Mouse (Mus musculus) neural tube, embryonic 15.5 days (tissue): Measurements from ENCODE around the gene Adh5. TPM values are rescaled to one million over a fixed set of nuclear protein-coding genes. Genes with fewer than 3 reads are reported as not detected.

Experiments
- ATAC-seq: fragments of 200-750 bp; cut with Nextera tagmentation; 2 replicates; pipeline ENCODE4 v1.8.0; 2017; ENCODE audit warnings: mild to moderate bottlenecking, moderate TSS enrichment, moderate library complexity; ENCODE audit not compliant: low FRiP score
- H3K27ac ChIP-seq: fragments of 300-500 bp; sonication (generic); replicated peaks from 2 replicates; pipeline ENCODE4 v1.5.1; 2015; ENCODE audit warnings: mild to moderate bottlenecking, inconsistent platforms
- H3K27me3 ChIP-seq: fragments of 300-500 bp; sonication (generic); replicated peaks from 2 replicates; pipeline ENCODE4 v1.6.1; 2015; ENCODE audit warnings: inconsistent platforms
- H3K36me3 ChIP-seq: fragments of 300-500 bp; sonication (generic); 2 replicates; pipeline ENCODE4 v1.6.1; 2015; ENCODE audit warnings: inconsistent platforms
- H3K4me1 ChIP-seq: fragments of 300-500 bp; sonication (generic); 2 replicates; pipeline ENCODE4 v1.6.1; 2015; ENCODE audit warnings: inconsistent platforms
- H3K4me2 ChIP-seq: fragments of 300-500 bp; sonication (generic); 2 replicates; pipeline ENCODE4 v1.6.1; 2015; ENCODE audit warnings: inconsistent platforms, mild to moderate bottlenecking, moderate library complexity
- H3K4me3 ChIP-seq: fragments of 300-500 bp; sonication (generic); replicated peaks from 2 replicates; pipeline ENCODE4 v1.5.1; 2015; ENCODE audit warnings: mild to moderate bottlenecking, inconsistent platforms
- H3K9ac ChIP-seq: fragments of 300-500 bp; sonication (generic); replicated peaks from 2 replicates; pipeline ENCODE4 v1.6.1; 2015; ENCODE audit warnings: mild to moderate bottlenecking, inconsistent platforms
- H3K9me3 ChIP-seq: fragments of 300-500 bp; sonication (generic); replicated peaks from 2 replicates; pipeline ENCODE4 v1.6.1; 2016; ENCODE audit warnings: inconsistent platforms
- WGBS: fragments of 180-500 bp; shearing (Covaris S2); methylation state at CpG from one replicate; pipeline ENCODE4 v1.1.7; 2015; ENCODE audit warnings: mixed read lengths; 5-methylcytosine and 5-hydroxymethylcytosine counted together
- polyA plus RNA-seq: library from polyadenylated mRNA; unstranded; fragments of >200 nt; fragmentation: Nextera tagmentation; extraction: Ambion mirVana; gene quantifications from 2 replicates; pipeline ENCODE4 v1.2.1, GENCODE M21; 2015

Adh5 gene
- polyA plus RNA-seq, 1 experiment from 2014 or later = 179 TPM

DNA sequence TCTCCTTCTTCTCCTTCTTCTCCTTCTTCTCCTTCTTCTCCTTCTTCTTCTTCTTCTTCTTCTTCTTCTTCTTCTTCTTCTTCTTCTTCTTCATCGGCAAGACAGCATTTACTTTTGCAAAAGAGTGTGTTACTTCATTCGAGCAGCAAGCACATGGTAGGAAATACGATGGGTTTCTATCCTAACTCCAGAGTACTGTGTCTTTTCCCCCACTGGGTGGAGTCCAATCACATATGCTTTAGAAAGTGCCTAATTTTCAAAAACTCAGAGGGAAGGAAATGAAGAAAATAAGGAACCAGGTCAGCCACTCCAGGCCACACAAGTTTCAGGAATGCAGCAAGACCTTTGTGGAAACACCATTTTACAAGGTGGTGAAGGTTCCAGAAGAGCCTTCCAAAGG, 50.8 kb downstream of the Adh5 start:
- Histone ChIP-seq H3K4me3 (no peak overlapping the region), H3K27me3 (no peaks in the 10 kb centered on the region), H3K9me3 (no peaks in the 10 kb centered on the region), H3K9ac (no peak overlapping the region), H3K4me2 (no peak overlapping the region), H3K27ac (no peak overlapping the region), H3K36me3 (no peaks in the 10 kb centered on the region), H3K4me1 (peaks cover 3% of the 10 kb centered on the region; the same call in 1 of the 2 replicates)
- WGBS = 92% methylated on average over 3 of the region's 3 CpGs
- no peak for ATAC-seq

DNA sequence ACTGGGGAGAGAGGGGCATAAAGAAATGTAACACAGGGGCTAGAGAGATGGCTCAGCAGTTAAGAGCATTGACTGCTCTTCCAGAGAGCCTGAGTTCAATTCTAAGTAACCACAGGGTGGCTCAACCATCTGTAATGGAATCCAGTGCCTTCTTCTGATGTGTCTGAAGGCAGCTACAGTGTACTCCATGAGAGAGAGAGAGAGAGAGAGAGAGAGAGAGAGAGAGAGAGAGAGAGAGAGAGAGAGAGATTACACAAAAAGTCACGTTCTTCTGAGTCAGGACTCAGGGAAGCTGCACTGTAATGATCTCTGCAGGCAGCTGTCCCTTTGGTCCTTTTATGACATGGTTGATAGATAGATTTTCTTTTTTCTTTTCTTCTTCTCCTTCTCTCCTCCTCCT, 51.7 kb downstream of the Adh5 start:
- Histone ChIP-seq H3K27me3 (no peaks in the 10 kb centered on the region), H3K9ac (no peak overlapping the region), H3K4me2 (no peak overlapping the region), H3K9me3 (no peaks in the 10 kb centered on the region), H3K4me1 (peaks cover 3% of the 10 kb centered on the region; the same call in 1 of the 2 replicates), H3K27ac (no peak overlapping the region), H3K4me3 (no peak overlapping the region), H3K36me3 (no peaks in the 10 kb centered on the region)
- ATAC-seq = no peak
- WGBS = 33% methylated on average over 1 of the region's 1 CpGs

DNA sequence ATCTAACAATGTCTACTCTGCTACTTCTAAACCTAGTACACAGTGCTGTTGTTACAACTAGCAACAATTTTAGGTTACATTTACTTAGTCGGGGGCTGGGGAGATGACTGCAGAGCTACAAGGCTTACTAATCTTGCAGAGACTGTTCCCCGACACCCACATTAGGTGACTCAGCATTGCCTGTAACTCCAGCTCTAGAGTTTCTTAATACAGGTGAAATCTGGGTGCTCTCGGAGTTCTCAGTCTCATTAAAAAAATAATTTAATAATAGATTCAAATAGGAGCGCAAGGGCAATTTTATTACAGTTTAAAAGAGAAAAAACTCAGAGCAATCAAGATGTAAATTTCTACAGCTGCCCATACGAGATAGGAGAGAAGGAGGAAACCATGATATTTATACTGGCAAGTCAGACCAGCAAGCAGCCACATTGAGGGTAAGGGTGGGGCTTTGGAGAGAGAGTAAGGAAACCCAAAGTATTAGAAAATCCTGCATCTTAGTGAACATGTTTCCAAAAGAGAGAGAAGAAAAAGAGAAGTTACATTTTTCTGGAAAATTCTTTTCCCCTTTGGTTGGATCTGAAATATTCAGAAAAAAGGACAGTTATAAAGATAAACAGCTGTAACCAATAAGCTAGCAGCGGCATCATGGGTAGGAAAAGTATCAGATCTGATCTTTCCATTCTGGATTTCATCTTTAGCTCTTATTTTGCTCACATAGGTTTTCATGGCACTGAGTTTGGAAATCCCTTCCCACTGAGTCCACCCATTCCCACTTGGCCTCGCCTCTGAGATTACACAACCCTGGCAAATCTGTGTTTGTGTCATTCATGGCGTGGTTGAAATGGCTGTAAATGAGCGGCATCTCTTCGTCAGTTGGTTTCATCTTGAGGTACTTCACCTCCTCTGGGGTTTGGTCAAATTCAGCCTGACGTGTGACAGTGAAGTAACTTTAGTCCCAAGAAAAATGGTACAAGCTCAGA, 52.6 kb downstream of the Adh5 start:
- no peak overlapping the region for H3K4me2 ChIP-seq
- no peaks in the 10 kb centered on the region for H3K4me1 ChIP-seq
- no peaks in the 10 kb centered on the region for H3K9me3 ChIP-seq
- H3K27ac ChIP-seq = no peak overlapping the region
- no peak overlapping the region for H3K4me3 ChIP-seq
- no peaks in the 10 kb centered on the region for H3K36me3 ChIP-seq
- 87% methylated on average over 11 of the region's 11 CpGs for WGBS
- H3K27me3 ChIP-seq = no peaks in the 10 kb centered on the region
- ATAC-seq = no peak
- no peak overlapping the region for H3K9ac ChIP-seq

DNA sequence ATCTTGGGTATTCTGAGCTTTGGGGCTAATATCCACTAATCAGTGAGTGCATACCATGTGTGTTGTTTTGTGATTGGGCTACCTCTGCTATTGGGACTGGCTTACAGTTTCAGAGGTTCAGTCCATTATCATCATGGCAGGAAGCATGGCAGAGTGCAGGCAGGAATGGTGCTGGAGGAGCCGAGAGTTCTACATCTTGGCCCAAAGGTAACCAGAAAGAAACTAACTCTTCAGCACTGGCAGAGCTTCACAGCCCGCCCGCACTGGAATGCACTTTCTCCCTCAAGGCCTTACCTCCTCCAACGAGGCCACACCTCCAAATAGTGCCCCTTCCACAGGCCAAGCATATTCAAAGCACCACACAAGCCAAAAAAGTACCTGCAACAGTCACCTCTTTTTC, 55.8 kb downstream of the Adh5 start:
- H3K4me1 ChIP-seq = no peaks in the 10 kb centered on the region
- no peak overlapping the region for H3K27ac ChIP-seq
- no peaks in the 10 kb centered on the region for H3K27me3 ChIP-seq
- 63% methylated on average over 4 of the region's 4 CpGs for WGBS
- no peak for ATAC-seq
- H3K4me2 ChIP-seq = no peak overlapping the region
- no peaks in the 10 kb centered on the region for H3K9me3 ChIP-seq
- no peak overlapping the region for H3K9ac ChIP-seq
- H3K4me3 ChIP-seq = no peak overlapping the region
- no peaks in the 10 kb centered on the region for H3K36me3 ChIP-seq

DNA sequence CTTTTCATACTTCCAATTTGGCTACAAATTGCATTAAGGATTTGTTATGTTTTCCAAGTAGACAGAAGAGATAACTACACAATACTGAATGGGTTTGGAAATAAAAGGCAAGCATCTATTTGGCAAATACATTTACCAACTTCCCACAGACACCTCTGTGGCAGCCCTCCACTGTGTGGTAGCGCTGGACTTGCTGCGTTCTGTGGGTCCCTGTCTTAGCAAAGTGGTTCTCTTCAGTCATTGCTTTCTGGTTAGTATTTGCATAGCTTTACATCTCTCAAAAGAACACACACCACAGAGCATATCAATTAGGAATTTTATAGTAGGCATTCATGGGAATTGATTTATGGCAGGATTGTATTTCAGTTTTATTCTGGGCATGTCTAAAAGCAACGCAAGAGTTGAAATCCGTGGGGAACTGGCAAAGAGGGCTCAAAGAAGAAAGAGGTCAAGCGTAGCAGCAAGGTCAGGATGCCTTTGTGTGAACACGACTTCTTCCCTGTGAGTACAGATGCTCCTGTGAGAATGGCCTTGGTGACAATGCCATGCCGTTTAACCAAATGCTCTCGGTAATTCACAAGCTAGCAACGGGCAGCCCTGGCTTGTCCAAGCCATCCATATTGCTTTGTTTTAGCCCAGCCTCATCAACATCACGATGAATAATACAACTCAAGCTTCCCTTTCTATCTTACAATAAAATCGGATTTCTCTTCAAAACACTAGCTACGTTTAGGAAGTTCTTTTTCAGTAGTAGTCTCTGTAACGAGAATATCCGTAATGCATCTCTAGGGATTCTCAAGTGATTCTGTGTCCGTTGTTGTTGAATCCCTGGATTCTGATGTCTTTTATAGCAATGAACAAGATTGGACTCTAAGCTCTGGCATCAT, 57.2 kb downstream of the Adh5 start:
- Histone ChIP-seq H3K27me3 (no peaks in the 10 kb centered on the region), H3K36me3 (no peaks in the 10 kb centered on the region), H3K4me2 (peak overlapping the region; percentile 21), H3K4me1 (no peaks in the 10 kb centered on the region), H3K4me3 (no peak overlapping the region), H3K9ac (no peak overlapping the region), H3K27ac (no peak overlapping the region), H3K9me3 (no peaks in the 10 kb centered on the region)
- 12% methylated on average over 15 of the region's 15 CpGs for WGBS
- ATAC-seq = peak; percentile 50; the same call in 1 of the 2 replicates

DNA sequence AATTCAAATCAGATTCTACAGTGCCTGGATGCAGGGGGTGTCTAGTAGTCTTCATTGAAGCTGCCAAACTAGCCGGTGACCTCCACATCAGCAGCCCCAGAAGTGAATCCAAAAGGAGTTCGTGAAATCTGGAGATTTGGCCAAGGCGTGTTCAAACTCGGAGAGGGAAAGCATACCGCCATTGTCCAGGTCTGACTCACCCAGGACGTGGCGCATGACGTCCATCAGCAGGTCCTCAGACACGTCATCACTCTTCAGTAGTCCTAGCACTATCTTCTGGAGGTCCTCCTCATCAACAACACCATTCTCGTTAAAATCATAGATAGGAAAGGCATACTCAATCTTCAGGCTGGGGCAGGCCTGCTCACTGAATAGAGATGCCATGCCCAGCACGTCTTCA, 60.9 kb downstream of the Adh5 start:
- H3K4me3 ChIP-seq = no peak overlapping the region
- H3K4me2 ChIP-seq = no peak overlapping the region
- H3K9me3 ChIP-seq = no peaks in the 10 kb centered on the region
- 88% methylated on average over 11 of the region's 11 CpGs for WGBS
- H3K27me3 ChIP-seq = no peaks in the 10 kb centered on the region
- H3K4me1 ChIP-seq = no peaks in the 10 kb centered on the region
- ATAC-seq = no peak
- no peak overlapping the region for H3K27ac ChIP-seq
- no peak overlapping the region for H3K9ac ChIP-seq
- H3K36me3 ChIP-seq = no peaks in the 10 kb centered on the region

Other genes starting within 250 kb of the Adh5 start
- not detected in 2 replicates for gene 4930579F01Rik, start 249.3 kb upstream of the Adh5 start, polyA plus RNA-seq
- 0.44 and 0.66 TPM in 2 replicates for gene Adh7, start 225.3 kb upstream of the Adh5 start, polyA plus RNA-seq
- gene Adh1, start 182.1 kb upstream of the Adh5 start, polyA plus RNA-seq = 3.2 and 6.4 TPM in 2 replicates
- gene Adh6a, start 129.8 kb upstream of the Adh5 start, polyA plus RNA-seq = 0.12 TPM in 1 of 2 replicates, not detected in the other
- 0.31 and 0.55 TPM in 2 replicates for gene Adh6b, start 101.3 kb upstream of the Adh5 start, polyA plus RNA-seq
- not detected in 2 replicates for gene Adh4, start 27.6 kb upstream of the Adh5 start, polyA plus RNA-seq
- gene Metap1, start 46.4 kb downstream of the Adh5 start, polyA plus RNA-seq = 47.0 and 47.5 TPM in 2 replicates
- 320 and 328 TPM in 2 replicates for gene Eif4e, start 83.1 kb downstream of the Adh5 start, polyA plus RNA-seq